27 mouse cellular contexts compared by ENCODE assay signal in the genomic region with DNA sequence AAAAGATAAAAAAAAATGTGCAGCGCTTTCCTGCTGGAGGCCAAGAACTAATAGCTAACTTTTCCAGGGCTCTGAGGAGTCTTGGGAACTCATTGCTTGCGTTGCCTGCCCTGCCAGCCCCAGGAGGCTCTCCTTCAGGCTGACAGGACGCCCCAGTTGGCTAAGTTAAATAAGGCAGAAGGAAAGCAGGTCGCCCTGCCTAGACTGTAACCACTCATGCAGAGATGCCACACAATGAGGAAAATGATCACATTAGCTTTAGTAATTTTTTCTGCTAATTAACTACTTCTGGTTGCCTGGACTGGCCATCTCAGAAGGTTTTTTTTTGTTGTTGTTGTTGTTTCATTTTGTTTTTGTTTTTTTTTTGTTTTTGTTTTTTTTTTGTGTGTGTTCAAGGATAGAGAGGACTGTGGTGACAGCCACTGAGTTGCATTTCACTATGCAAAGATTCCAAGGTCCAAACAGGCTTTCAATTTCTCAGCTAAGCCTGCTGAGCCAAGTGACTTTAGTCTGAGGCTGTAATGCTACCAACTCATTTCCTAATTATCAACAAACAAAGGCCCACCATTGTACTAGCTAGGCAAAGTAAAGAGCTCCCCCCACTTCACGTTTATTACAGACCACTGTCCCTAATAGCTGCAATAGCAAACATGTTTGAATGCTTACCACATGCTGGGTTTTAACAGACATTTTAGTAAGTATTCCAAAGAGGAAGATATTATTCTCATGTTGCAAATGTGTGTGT.
DNase-seq lines count a peak whose midpoint lies in the region; ATAC-seq and TF ChIP-seq lines count a peak whose summit lies in the region.
"Had no signal": no experiment of that assay in that cellular context is flagged by ENCODE, and none has a peak within 500 bp of the region (broad histone marks: within the 10 kb centered on the region; RNA-seq: fewer than 3 reads in every experiment).

No protein-coding gene starts in this region.

- no peak overlapping the region for H3K9ac ChIP-seq in forebrain, embryonic 12.5 days
- no peak overlapping the region for H3K9ac ChIP-seq in forebrain, embryonic 13.5 days
- H3K9ac ChIP-seq: heart, embryonic 15.5 days; hindbrain, embryonic 14.5 days; intestine, embryonic 15.5 days; liver, embryonic 15.5 days; lung, embryonic 14.5 days; midbrain, embryonic 12.5 days; neural tube, embryonic 15.5 days had no signal

- WGBS in forebrain, embryonic 12.5 days = 16% methylated on average over 5 of the region's 5 CpGs
- WGBS in forebrain, embryonic 13.5 days = 13% methylated on average over 5 of the region's 5 CpGs
- WGBS in kidney, adult 2 months = 21% methylated on average over 5 of the region's 5 CpGs

- H3K27ac ChIP-seq in forebrain, embryonic 12.5 days = no peak overlapping the region
- H3K27ac ChIP-seq in forebrain, embryonic 13.5 days = no peak overlapping the region
- H3K27ac ChIP-seq in kidney, adult 2 months (ENCODE audit: insufficient read depth, low read depth, low read length) = no peak overlapping the region
- H3K27ac ChIP-seq: heart, embryonic 15.5 days; hindbrain, embryonic 14.5 days; intestine, embryonic 15.5 days; kidney, postnatal 0 days; liver, embryonic 15.5 days; midbrain, embryonic 12.5 days; neural tube, embryonic 15.5 days had no signal

- TF ChIP-seq POLR2A in kidney, adult 2 months (IDR thresholded peaks at IDR 0.05; ENCODE audit: low read depth, low read length) = no peak
- no peak for TF ChIP-seq POLR2A in brain, embryonic 14.5 days (IDR thresholded peaks at IDR 0.05; ENCODE audit: borderline replicate concordance, extremely low read depth, insufficient read depth, insufficient read length, poor library complexity, severe bottlenecking)

- DNase-seq in adrenal gland, postnatal 10 days = peak; percentile 38
- no peak for DNase-seq in adrenal gland, adult 2 months
- DNase-seq in kidney, adult 2 months = peak; percentile 18
- DNase-seq in kidney, postnatal 25 days = no peak
- peak; percentile 51 for DNase-seq in brain, embryonic 14.5 days (ENCODE audit: low read depth)
- no peak for DNase-seq in B cell, adult 2 months
- DNase-seq: cerebellum, adult 11 months; cerebellum, adult 9-11 months; gastrocnemius, postnatal 14 days; kidney, adult 8-10 months; layer of hippocampus, postnatal 36 days; lung, embryonic 14.5 days; lung, postnatal 14 days; right cerebral cortex, adult 18-20 months; spleen, adult 18-20 months; thymus, postnatal 14 days had no signal

- peak; percentile 57; the same call in 1 of the 2 replicates for ATAC-seq in forebrain, embryonic 12.5 days (ENCODE audit: low FRiP score)
- no peak for ATAC-seq in forebrain, embryonic 13.5 days
- ATAC-seq: intestine, embryonic 15.5 days; Patski had no signal

- H3K9me3 ChIP-seq in forebrain, embryonic 12.5 days = no peaks in the 10 kb centered on the region
- no peaks in the 10 kb centered on the region for H3K9me3 ChIP-seq in forebrain, embryonic 13.5 days (replicated peaks)
- H3K9me3 ChIP-seq: G1E; heart, embryonic 15.5 days; intestine, embryonic 15.5 days; liver, embryonic 15.5 days; midbrain, embryonic 12.5 days; neural tube, embryonic 15.5 days had no signal

- no peaks in the 10 kb centered on the region for H3K36me3 ChIP-seq in forebrain, embryonic 12.5 days (replicated peaks)
- no peaks in the 10 kb centered on the region for H3K36me3 ChIP-seq in forebrain, embryonic 13.5 days (ENCODE audit: poor library complexity, severe bottlenecking)
- H3K36me3 ChIP-seq in kidney, adult 2 months (ENCODE audit: control insufficient read depth, insufficient read depth, low read length) = no peaks in the 10 kb centered on the region
- H3K36me3 ChIP-seq: G1E; heart, embryonic 15.5 days; intestine, embryonic 15.5 days; midbrain, embryonic 12.5 days; neural tube, embryonic 15.5 days had no signal

- TF ChIP-seq CTCF in kidney, adult 2 months (conservative IDR thresholded peaks at IDR 0.05; ENCODE audit: insufficient read depth, insufficient read length, low read depth, low read length) = no peak
- no peak for TF ChIP-seq CTCF in brain, embryonic 14.5 days (IDR thresholded peaks at IDR 0.05; ENCODE audit: borderline replicate concordance, extremely low read depth, insufficient read depth, insufficient read length)

- H3K4me1 ChIP-seq in forebrain, embryonic 12.5 days = no peaks in the 10 kb centered on the region
- H3K4me1 ChIP-seq in forebrain, embryonic 13.5 days = peaks cover 5% of the 10 kb centered on the region; the same call in 1 of the 2 replicates
- H3K4me1 ChIP-seq in kidney, adult 2 months (ENCODE audit: control insufficient read depth, insufficient read depth, low read length) = no peaks in the 10 kb centered on the region
- H3K4me1 ChIP-seq: heart, embryonic 15.5 days; intestine, embryonic 15.5 days; liver, embryonic 15.5 days; neural tube, embryonic 15.5 days had no signal

- no peak overlapping the region for H3K4me3 ChIP-seq in forebrain, embryonic 12.5 days (replicated peaks)
- no peak overlapping the region for H3K4me3 ChIP-seq in forebrain, embryonic 13.5 days
- H3K4me3 ChIP-seq in kidney, adult 2 months (ENCODE audit: insufficient read depth, low read depth, low read length) = no peak overlapping the region
- H3K4me3 ChIP-seq: heart, embryonic 15.5 days; intestine, embryonic 15.5 days; liver, embryonic 15.5 days; midbrain, embryonic 12.5 days; neural tube, embryonic 15.5 days had no signal

- H3K4me2 ChIP-seq in forebrain, embryonic 12.5 days = no peak overlapping the region
- H3K4me2 ChIP-seq in forebrain, embryonic 13.5 days = no peak overlapping the region
- H3K4me2 ChIP-seq: heart, embryonic 15.5 days; hindbrain, embryonic 14.5 days; intestine, embryonic 15.5 days; liver, embryonic 15.5 days; lung, embryonic 14.5 days; midbrain, embryonic 12.5 days; neural tube, embryonic 15.5 days had no signal

- H3K27me3 ChIP-seq in forebrain, embryonic 12.5 days = peaks cover 14% of the 10 kb centered on the region
- peaks cover 6% of the 10 kb centered on the region; the same call in 1 of the 2 replicates for H3K27me3 ChIP-seq in forebrain, embryonic 13.5 days
- H3K27me3 ChIP-seq in kidney, adult 2 months (replicated peaks; ENCODE audit: control insufficient read depth, insufficient read depth, low read length) = no peaks in the 10 kb centered on the region
- H3K27me3 ChIP-seq: heart, embryonic 15.5 days; intestine, embryonic 15.5 days; liver, embryonic 15.5 days; midbrain, embryonic 12.5 days; neural tube, embryonic 15.5 days had no signal

Comparison
In these comparisons a context has a peak if more than half of its experiments do, and no peak if none do; other contexts are left out.
1. DNase-seq: peak in adrenal gland, postnatal 10 days (single experiment), kidney, adult 2 months (single experiment) and brain, embryonic 14.5 days (single experiment); none in adrenal gland, adult 2 months (single experiment), kidney, postnatal 25 days (0 of 2) and B cell, adult 2 months (0 of 2).